ENCODE assay signal across 18 mouse cellular contexts in genomic region chr1:134114018-134114417, GRCm38 (mm10). TPM values are rescaled to one million over a fixed set of nuclear protein-coding genes. Genes with fewer than 3 reads are reported as not detected.
"Had no signal": no experiment of that assay in that cellular context is flagged by ENCODE, and none has a peak within 500 bp of the region (broad histone marks: within the 10 kb centered on the region; RNA-seq: fewer than 3 reads in every experiment).

No protein-coding gene starts in this region.

- H3K4me1 ChIP-seq: lung, embryonic 15.5 days had no signal

- H3K27ac ChIP-seq: layer of hippocampus, adult 2 months; limb, embryonic 12.5 days; liver, embryonic 14.5 days; lung, embryonic 15.5 days had no signal

- H3K9me3 ChIP-seq: limb, embryonic 12.5 days; lung, embryonic 15.5 days had no signal

- H3K4me3 ChIP-seq: layer of hippocampus, adult 2 months; limb, embryonic 12.5 days; lung, embryonic 15.5 days had no signal

- H3K27me3 ChIP-seq: limb, embryonic 12.5 days; lung, embryonic 15.5 days had no signal

- H3K4me2 ChIP-seq: limb, embryonic 12.5 days; lung, embryonic 15.5 days; midbrain, embryonic 11.5 days had no signal

- H3K36me3 ChIP-seq: limb, embryonic 12.5 days; lung, embryonic 15.5 days had no signal

- DNase-seq: kidney, adult 18-20 months; kidney, adult 9 months; kidney, postnatal 14 days; layer of hippocampus, adult 9-11 months; liver, postnatal 0 days; lung, postnatal 14 days; lung, postnatal 4 days; midbrain, embryonic 14.5 days; thymus, postnatal 25 days had no signal

- H3K9ac ChIP-seq: limb, embryonic 12.5 days; liver, embryonic 14.5 days; liver, postnatal 0 days; lung, embryonic 15.5 days had no signal

- ATAC-seq: intestine, embryonic 16.5 days; liver, postnatal 0 days had no signal

RNA-seq across cellular contexts. Expression of gene Chit1, which starts 3.0 kb away (rescaled TPM):
- polyA plus RNA-seq: intestine, embryonic 16.5 days; limb, embryonic 12.5 days; liver, adult 2 months; midbrain, embryonic 11.5 days; midbrain, embryonic 14.5 days; small intestine, adult 2 months; spleen, adult 2 months had no signal
